19 mouse cellular contexts compared by ENCODE assay signal in the genomic region with DNA sequence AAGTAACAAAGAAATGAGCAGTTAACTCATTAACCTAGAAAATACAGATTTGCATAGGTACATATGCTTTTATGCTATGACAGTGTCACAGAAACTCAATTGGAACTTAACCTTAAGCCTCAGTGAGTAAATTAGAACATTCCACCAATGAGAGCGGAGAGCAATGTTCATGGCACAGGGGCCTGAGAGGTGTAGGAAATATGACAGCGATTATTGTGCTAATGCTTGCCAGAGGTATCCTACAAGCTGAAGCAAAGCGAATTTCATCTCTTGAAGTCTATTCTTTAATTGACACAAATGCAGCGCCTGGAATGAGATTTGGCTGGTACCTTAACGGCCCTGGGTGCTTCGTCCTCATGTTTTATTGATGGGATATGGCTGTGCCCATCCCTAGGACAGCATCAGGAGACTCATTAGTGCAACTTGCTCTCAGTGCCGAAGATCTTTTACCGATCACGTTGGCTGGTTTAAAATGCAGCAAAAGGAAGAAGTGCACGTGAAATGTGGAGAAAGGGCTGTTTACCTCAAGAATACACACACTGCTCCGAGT.
DNase-seq lines count a peak whose midpoint lies in the region; ATAC-seq and TF ChIP-seq lines count a peak whose summit lies in the region.
"Had no signal": no experiment of that assay in that cellular context is flagged by ENCODE, and none has a peak within 500 bp of the region (broad histone marks: within the 10 kb centered on the region; RNA-seq: fewer than 3 reads in every experiment).

No protein-coding gene starts in this region.

- no peak overlapping the region for H3K4me2 ChIP-seq in hindbrain, embryonic 12.5 days (replicated peaks)
- 0 out of 2 replicates have a peak overlapping the region, but pooled peaks have one; percentile 18 for H3K4me2 ChIP-seq in neural tube, embryonic 13.5 days
- 0 out of 2 replicates have a peak overlapping the region, but pooled peaks have one; percentile 13 for H3K4me2 ChIP-seq in hindbrain, postnatal 0 days (ENCODE audit: low read depth, low read length)
- peak overlapping the region; percentile 31 for H3K4me2 ChIP-seq in midbrain, postnatal 0 days (ENCODE audit: low read depth, low read length, poor library complexity, severe bottlenecking)
- H3K4me2 ChIP-seq: forebrain, embryonic 13.5 days; heart, embryonic 12.5 days had no signal

- 71% methylated on average over 11 of the region's 11 CpGs for WGBS in hindbrain, embryonic 12.5 days
- 81% methylated on average over 11 of the region's 11 CpGs for WGBS in hindbrain, embryonic 10.5 days
- 65% methylated on average over 11 of the region's 11 CpGs for WGBS in neural tube, embryonic 13.5 days
- 62% methylated on average over 11 of the region's 11 CpGs for WGBS in hindbrain, postnatal 0 days
- WGBS in midbrain, postnatal 0 days, result 37% methylated on average over 11 of the region's 11 CpGs

- H3K9ac ChIP-seq in hindbrain, embryonic 12.5 days, result no peak overlapping the region
- H3K9ac ChIP-seq in neural tube, embryonic 13.5 days, result no peak overlapping the region
- no peak overlapping the region for H3K9ac ChIP-seq in hindbrain, postnatal 0 days (replicated peaks; ENCODE audit: low read length)
- no peak overlapping the region for H3K9ac ChIP-seq in midbrain, postnatal 0 days (replicated peaks; ENCODE audit: low read length, poor library complexity, severe bottlenecking)
- H3K9ac ChIP-seq: forebrain, embryonic 13.5 days; forebrain, postnatal 0 days; heart, embryonic 12.5 days had no signal

- no peaks in the 10 kb centered on the region; the same call in 1 of the 2 replicates for H3K4me1 ChIP-seq in hindbrain, embryonic 12.5 days
- no peaks in the 10 kb centered on the region for H3K4me1 ChIP-seq in hindbrain, embryonic 10.5 days (replicated peaks)
- H3K4me1 ChIP-seq in neural tube, embryonic 13.5 days (replicated peaks), result no peaks in the 10 kb centered on the region; the same call in 1 of the 2 replicates
- no peaks in the 10 kb centered on the region for H3K4me1 ChIP-seq in hindbrain, postnatal 0 days (ENCODE audit: insufficient read depth, low read length)
- H3K4me1 ChIP-seq in midbrain, postnatal 0 days (ENCODE audit: insufficient read depth, low read length), result no peaks in the 10 kb centered on the region
- H3K4me1 ChIP-seq: embryonic facial prominence, embryonic 10.5 days; forebrain, embryonic 13.5 days; heart, embryonic 12.5 days had no signal

- no peaks in the 10 kb centered on the region for H3K9me3 ChIP-seq in hindbrain, embryonic 12.5 days (replicated peaks)
- H3K9me3 ChIP-seq in hindbrain, embryonic 10.5 days, result no peaks in the 10 kb centered on the region
- H3K9me3 ChIP-seq in neural tube, embryonic 13.5 days, result no peaks in the 10 kb centered on the region
- H3K9me3 ChIP-seq in hindbrain, postnatal 0 days (ENCODE audit: low read length), result no peaks in the 10 kb centered on the region
- H3K9me3 ChIP-seq in midbrain, postnatal 0 days (ENCODE audit: low read length), result no peaks in the 10 kb centered on the region
- H3K9me3 ChIP-seq: embryonic facial prominence, embryonic 10.5 days; forebrain, embryonic 13.5 days; heart, embryonic 12.5 days had no signal

- no peak overlapping the region for H3K27ac ChIP-seq in hindbrain, embryonic 12.5 days
- H3K27ac ChIP-seq in hindbrain, embryonic 10.5 days, result no peak overlapping the region
- no peak overlapping the region for H3K27ac ChIP-seq in neural tube, embryonic 13.5 days (replicated peaks)
- H3K27ac ChIP-seq in hindbrain, postnatal 0 days, result no peak overlapping the region
- H3K27ac ChIP-seq in midbrain, postnatal 0 days (ENCODE audit: low read depth, low read length), result no peak overlapping the region
- H3K27ac ChIP-seq: embryonic facial prominence, embryonic 10.5 days; forebrain, embryonic 13.5 days had no signal

- no peak for TF ChIP-seq CTCF in hindbrain, postnatal 0 days (IDR thresholded peaks at IDR 0.05; ENCODE audit: low read depth)
- TF ChIP-seq CTCF in midbrain, postnatal 0 days (IDR thresholded peaks at IDR 0.05), result no peak

- H3K27me3 ChIP-seq in hindbrain, embryonic 12.5 days, result no peaks in the 10 kb centered on the region
- H3K27me3 ChIP-seq in hindbrain, embryonic 10.5 days (ENCODE audit: insufficient read depth, poor library complexity, severe bottlenecking), result no peaks in the 10 kb centered on the region
- no peaks in the 10 kb centered on the region for H3K27me3 ChIP-seq in neural tube, embryonic 13.5 days
- no peaks in the 10 kb centered on the region for H3K27me3 ChIP-seq in hindbrain, postnatal 0 days (ENCODE audit: insufficient read depth, low read length)
- H3K27me3 ChIP-seq in midbrain, postnatal 0 days (ENCODE audit: insufficient read depth, low read length), result no peaks in the 10 kb centered on the region
- H3K27me3 ChIP-seq: forebrain, embryonic 13.5 days; heart, embryonic 12.5 days had no signal

- DNase-seq in hindbrain, embryonic 10.5 days (ENCODE audit: low spot score), result no peak
- DNase-seq in neural tube, embryonic 10.5 days (ENCODE audit: extremely low spot score, low spot score), result no peak
- peak; percentile 2 for DNase-seq in hindbrain, postnatal 0 days (ENCODE audit: low spot score)
- no peak for DNase-seq in midbrain, postnatal 0 days (ENCODE audit: low spot score)
- DNase-seq in layer of hippocampus, postnatal 25 days (ENCODE audit: extremely low spot score in 1 of 2, low spot score in 1 of 2), result no peak
- DNase-seq in kidney, postnatal 10 days, result no peak
- DNase-seq: adrenal gland, postnatal 14 days; B cell, adult 2 months; cerebellum, adult 18-20 months; cerebellum, postnatal 10 days; forebrain, postnatal 0 days; gastrocnemius, postnatal 14 days had no signal

- no peaks in the 10 kb centered on the region for H3K36me3 ChIP-seq in hindbrain, embryonic 12.5 days
- no peaks in the 10 kb centered on the region for H3K36me3 ChIP-seq in hindbrain, embryonic 10.5 days
- H3K36me3 ChIP-seq in neural tube, embryonic 13.5 days, result no peaks in the 10 kb centered on the region
- H3K36me3 ChIP-seq in hindbrain, postnatal 0 days (ENCODE audit: insufficient read depth, low read length), result no peaks in the 10 kb centered on the region
- no peaks in the 10 kb centered on the region for H3K36me3 ChIP-seq in midbrain, postnatal 0 days (ENCODE audit: insufficient read depth, low read length)
- H3K36me3 ChIP-seq: embryonic facial prominence, embryonic 10.5 days; G1E; heart, embryonic 12.5 days had no signal

- H3K4me3 ChIP-seq in hindbrain, embryonic 12.5 days, result no peak overlapping the region
- H3K4me3 ChIP-seq in hindbrain, embryonic 10.5 days, result no peak overlapping the region
- no peak overlapping the region for H3K4me3 ChIP-seq in neural tube, embryonic 13.5 days
- no peak overlapping the region for H3K4me3 ChIP-seq in hindbrain, postnatal 0 days (ENCODE audit: low read length)
- peak overlapping the region; percentile 4; the same call in 1 of the 2 replicates for H3K4me3 ChIP-seq in midbrain, postnatal 0 days (ENCODE audit: low read depth, low read length)
- H3K4me3 ChIP-seq: embryonic facial prominence, embryonic 10.5 days; forebrain, embryonic 13.5 days; heart, embryonic 12.5 days had no signal

- 0 out of 2 replicates have a peak, but pooled peaks have one; percentile 29 for ATAC-seq in hindbrain, embryonic 12.5 days (ENCODE audit: low FRiP score)
- ATAC-seq in neural tube, embryonic 13.5 days (ENCODE audit: low read depth), result no peak
- no peak for ATAC-seq in hindbrain, postnatal 0 days
- no peak for ATAC-seq in midbrain, postnatal 0 days (ENCODE audit: low FRiP score)
- ATAC-seq: CD4-positive, CD25-positive, alpha-beta regulatory T cell, adult 4 months; forebrain, embryonic 13.5 days; forebrain, postnatal 0 days had no signal
